Mouse (Mus musculus): ENCODE data around the gene Irak1.

DNA sequence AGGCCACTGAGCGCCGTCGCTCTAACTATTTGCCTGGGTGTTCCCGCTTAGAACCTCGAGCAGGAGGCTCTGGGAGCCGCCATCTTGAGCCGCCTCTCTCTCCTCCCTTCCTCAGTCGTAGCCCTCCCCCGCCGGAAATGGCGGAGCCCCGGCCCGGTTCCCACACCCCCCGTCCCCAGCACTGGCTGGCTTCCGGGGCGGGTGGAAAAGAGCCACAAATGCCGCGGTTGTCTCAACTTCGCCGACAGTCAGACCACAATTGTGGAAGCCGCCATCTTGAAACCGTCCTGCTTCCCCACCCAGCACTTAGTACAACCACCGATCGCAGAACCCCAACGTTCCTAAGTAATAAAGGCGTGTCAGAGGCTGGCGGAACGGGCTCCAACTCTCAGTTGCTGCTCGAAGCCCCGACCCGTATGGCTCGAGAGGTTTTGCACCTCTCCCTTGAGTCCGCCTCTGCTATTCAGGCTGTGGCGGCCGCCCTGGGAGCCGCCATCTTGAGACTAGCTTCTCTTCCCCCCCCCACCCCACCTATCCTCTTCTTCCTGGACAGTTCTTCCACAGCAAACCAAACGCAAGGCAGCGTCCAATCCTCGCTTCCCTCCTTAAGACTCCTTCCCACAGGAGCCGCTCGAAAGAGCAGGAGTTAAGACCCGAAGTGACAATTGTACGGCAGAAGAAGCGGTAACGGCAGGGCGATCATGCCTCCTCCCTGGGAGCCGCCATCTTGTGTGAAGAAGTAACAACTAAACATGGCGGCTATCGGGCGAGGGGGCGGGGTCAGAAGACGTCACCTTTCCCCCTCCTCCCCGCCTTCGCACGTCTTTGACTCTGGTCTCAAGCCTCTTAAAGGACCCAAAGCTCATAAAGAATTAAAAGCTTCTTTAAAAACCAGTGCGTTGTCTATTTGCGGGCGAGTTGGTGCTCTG, 57.2 kb downstream of the Irak1 start, which contains the start of gene Hcfc1:
- no peak for TF ChIP-seq MAFK (IDR thresholded peaks at IDR 0.05; ENCODE audit: insufficient replicate concordance, low read length)
- TF ChIP-seq EP300 (IDR thresholded peaks at IDR 0.05; ENCODE audit: low read length), result no peak
- no peak for TF ChIP-seq CTCF (conservative IDR thresholded peaks at IDR 0.05 in 1 of 2, IDR thresholded peaks at IDR 0.05 in 1 of 2; ENCODE audit: low read depth in 2 of 2, low read length in 2 of 2)
- TF ChIP-seq ZKSCAN1 (IDR thresholded peaks at IDR 0.05; ENCODE audit: borderline replicate concordance, low read depth, low read length), result no peak
- no peak for TF ChIP-seq USF1 (IDR thresholded peaks at IDR 0.05; ENCODE audit: low read depth, low read length)
- peak; percentile 56 for TF ChIP-seq POLR2A (IDR thresholded peaks at IDR 0.05; ENCODE audit: low read depth, low read length)
- TF ChIP-seq E2F4 (IDR thresholded peaks at IDR 0.05; ENCODE audit: insufficient replicate concordance, low read depth, low read length), result no peak
- peak; percentile 68 for TF ChIP-seq TCF12 (IDR thresholded peaks at IDR 0.05; ENCODE audit: low read depth, low read length)
